Mouse (Mus musculus): ENCODE data around the gene Fam219a. TPM values are rescaled to one million over a fixed set of nuclear protein-coding genes. Genes with fewer than 3 reads are reported as not detected.
A peak's percentile ranks its signal among the peaks of the same experiment; 100 is the strongest.

Fam219a gene
- polyA plus RNA-seq, 1 experiment, result 16.0 TPM

DNA sequence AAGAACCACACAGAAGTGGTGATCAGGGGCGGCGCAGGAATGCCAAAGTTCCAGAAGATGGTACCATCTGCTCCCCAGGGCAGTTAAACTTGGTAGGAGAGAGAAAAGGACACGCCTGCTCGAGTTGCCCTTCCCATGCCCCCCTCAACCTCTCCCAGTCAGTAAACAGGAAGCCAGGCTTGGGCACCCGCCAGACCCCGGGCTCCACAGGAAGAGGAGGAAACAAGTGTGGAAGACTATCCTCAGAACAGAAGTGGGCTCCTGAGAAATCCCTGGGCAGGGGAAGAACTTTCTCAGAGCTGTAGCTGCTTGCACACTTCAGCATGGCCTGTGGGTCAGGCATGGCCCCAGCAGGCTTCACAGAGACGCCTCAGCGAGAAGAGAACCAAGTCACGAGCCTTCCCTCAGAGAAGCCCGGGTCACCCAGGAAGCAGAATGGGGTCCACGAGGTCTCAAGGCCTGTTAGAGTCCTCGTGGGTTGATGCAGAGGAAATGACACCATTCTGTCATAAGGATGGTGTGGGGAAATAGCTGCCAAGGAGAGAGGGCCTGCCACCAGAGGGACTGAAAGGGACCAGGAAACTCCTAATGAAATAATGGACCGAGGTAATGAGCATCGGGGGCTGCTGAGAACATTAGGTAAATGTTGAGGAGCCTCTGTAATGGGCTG lies 14.2 kb downstream of the Fam219a start:
- no peak for TF ChIP-seq POLR2A (IDR thresholded peaks at IDR 0.05; ENCODE audit: low read depth, low read length)
- no peak for TF ChIP-seq CTCF (IDR thresholded peaks at IDR 0.05; ENCODE audit: extremely low read depth, insufficient read length, insufficient replicate concordance, low read depth, low read length)
- H3K27me3 ChIP-seq (ENCODE audit: control insufficient read depth, insufficient read depth, low read length), result no peaks in the 10 kb centered on the region
- H3K27ac ChIP-seq (ENCODE audit: insufficient read depth, low read depth, low read length), result peak overlapping the region; percentile 48; the same call in 1 of the 2 replicates
- WGBS, result 55% methylated on average over 14 of the region's 14 CpGs
- no peaks in the 10 kb centered on the region; the same call in 1 of the 2 replicates for H3K4me1 ChIP-seq (ENCODE audit: control insufficient read depth, insufficient read depth, insufficient read length, low read length)
- H3K4me3 ChIP-seq (ENCODE audit: low read depth, low read length), result no peak overlapping the region
- H3K36me3 ChIP-seq (ENCODE audit: control insufficient read depth, insufficient read depth, low read length), result no peaks in the 10 kb centered on the region

DNA sequence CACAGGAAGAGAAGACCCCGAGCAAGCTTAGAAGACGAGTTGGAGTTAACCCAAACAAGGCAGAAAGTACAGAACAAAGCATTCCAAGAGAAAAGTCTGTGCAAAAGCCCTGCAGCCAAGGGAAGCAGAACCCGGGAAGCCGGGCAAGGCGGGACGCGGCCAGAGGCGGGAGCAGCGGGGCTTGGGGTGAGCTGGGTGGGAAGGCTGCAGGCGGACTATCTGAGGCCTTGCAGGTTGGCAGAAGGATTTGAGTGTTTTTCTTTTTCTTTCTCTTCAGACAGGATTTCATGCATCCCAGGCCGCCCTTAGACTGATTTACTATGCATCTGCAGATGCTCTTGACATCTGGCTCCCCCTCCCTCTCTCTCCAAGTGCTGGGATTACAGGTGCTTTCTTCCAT lies 16.2 kb downstream of the Fam219a start:
- no peak for TF ChIP-seq POLR2A (IDR thresholded peaks at IDR 0.05; ENCODE audit: low read depth, low read length)
- TF ChIP-seq CTCF (IDR thresholded peaks at IDR 0.05; ENCODE audit: extremely low read depth, insufficient read length, insufficient replicate concordance, low read depth, low read length), result no peak
- Histone ChIP-seq H3K36me3 (ENCODE audit: control insufficient read depth, insufficient read depth, low read length) (no peaks in the 10 kb centered on the region), H3K4me1 (ENCODE audit: control insufficient read depth, insufficient read depth, insufficient read length, low read length) (no peaks in the 10 kb centered on the region; the same call in 1 of the 2 replicates), H3K27me3 (ENCODE audit: control insufficient read depth, insufficient read depth, low read length) (no peaks in the 10 kb centered on the region), H3K4me3 (ENCODE audit: low read depth, low read length) (no peak overlapping the region), H3K27ac (ENCODE audit: insufficient read depth, low read depth, low read length) (no peak overlapping the region)
- 83% methylated on average over 11 of the region's 11 CpGs for WGBS

DNA sequence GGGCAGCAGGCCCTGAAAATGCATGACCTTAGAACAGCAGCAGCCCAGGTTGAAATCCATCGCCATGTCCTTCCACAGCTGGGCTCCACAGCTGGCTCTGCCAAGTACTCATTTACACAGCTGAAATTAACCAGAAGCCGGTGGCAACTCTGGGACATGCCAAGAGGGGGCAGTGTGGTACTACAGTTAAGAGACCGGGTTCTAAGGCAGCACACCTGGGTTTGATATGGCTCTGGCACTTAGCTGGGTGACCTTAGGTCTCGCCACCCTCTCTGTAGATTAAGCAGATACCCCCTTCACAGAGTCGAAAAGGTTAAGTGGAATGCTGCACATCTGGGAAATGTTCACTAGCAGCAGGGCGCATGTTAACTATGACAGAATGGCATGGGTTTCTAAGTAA lies 16.8 kb downstream of the Fam219a start:
- 28% methylated on average over 6 of the region's 6 CpGs for WGBS
- H3K4me1 ChIP-seq (ENCODE audit: control insufficient read depth, insufficient read depth, insufficient read length, low read length), result no peaks in the 10 kb centered on the region; the same call in 1 of the 2 replicates
- H3K36me3 ChIP-seq (ENCODE audit: control insufficient read depth, insufficient read depth, low read length), result no peaks in the 10 kb centered on the region
- H3K27ac ChIP-seq (ENCODE audit: insufficient read depth, low read depth, low read length), result no peak overlapping the region
- TF ChIP-seq POLR2A (IDR thresholded peaks at IDR 0.05; ENCODE audit: low read depth, low read length) (no peak), CTCF (IDR thresholded peaks at IDR 0.05; ENCODE audit: extremely low read depth, insufficient read length, insufficient replicate concordance, low read depth, low read length) (peak; percentile 77; the same call in 1 of the 2 replicates)
- no peak overlapping the region for H3K4me3 ChIP-seq (ENCODE audit: low read depth, low read length)
- H3K27me3 ChIP-seq (ENCODE audit: control insufficient read depth, insufficient read depth, low read length), result no peaks in the 10 kb centered on the region

DNA sequence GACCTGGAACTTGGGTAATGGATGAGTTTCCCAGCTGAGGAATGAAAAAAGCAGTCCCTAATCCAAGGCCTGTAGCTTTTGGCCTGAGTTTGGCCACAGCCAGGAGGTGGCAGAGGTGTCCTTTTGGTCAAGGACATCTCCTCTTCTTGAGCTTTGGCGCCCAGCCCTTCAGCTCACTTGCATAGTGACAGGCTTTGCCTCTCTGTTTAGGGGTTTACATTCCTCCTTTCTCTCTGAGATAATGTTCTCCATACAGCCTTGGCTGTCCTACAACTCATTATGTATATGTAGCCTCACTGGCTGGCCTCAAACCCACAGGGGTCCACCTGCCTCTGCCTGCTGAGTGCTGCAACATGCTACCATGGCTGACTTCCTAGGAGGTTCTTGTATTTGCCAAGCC lies 22.3 kb downstream of the Fam219a start:
- H3K36me3 ChIP-seq (ENCODE audit: control insufficient read depth, insufficient read depth, low read length), result no peaks in the 10 kb centered on the region
- no peaks in the 10 kb centered on the region for H3K27me3 ChIP-seq (ENCODE audit: control insufficient read depth, insufficient read depth, low read length)
- H3K27ac ChIP-seq (ENCODE audit: insufficient read depth, low read depth, low read length), result no peak overlapping the region
- WGBS, result 85% methylated on average over 1 of the region's 1 CpGs
- no peaks in the 10 kb centered on the region for H3K4me1 ChIP-seq (ENCODE audit: control insufficient read depth, insufficient read depth, insufficient read length, low read length)
- TF ChIP-seq POLR2A (IDR thresholded peaks at IDR 0.05; ENCODE audit: low read depth, low read length) (no peak), CTCF (IDR thresholded peaks at IDR 0.05; ENCODE audit: extremely low read depth, insufficient read length, insufficient replicate concordance, low read depth, low read length) (no peak)
- no peak overlapping the region for H3K4me3 ChIP-seq (ENCODE audit: low read depth, low read length)

DNA sequence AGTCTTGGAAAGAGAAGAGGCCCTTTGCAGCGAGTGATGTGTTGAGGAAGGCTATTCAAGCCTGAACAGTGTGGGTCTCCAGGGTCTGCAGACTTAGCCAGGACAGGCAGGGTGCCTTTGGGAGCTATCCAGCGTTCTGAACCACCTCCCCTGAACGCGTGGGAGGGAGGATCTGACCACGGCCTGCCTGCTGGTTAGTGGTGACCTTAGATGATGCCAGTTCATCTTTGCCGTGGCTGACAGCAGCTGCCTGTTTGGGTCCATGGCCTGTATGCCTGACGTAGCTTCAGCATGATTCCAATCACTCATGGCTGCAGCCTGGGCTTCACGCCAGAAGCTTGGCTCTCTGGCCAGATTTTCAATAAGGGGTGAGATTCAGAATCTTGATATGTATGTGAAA lies 23.4 kb downstream of the Fam219a start:
- no peak for TF ChIP-seq CTCF (IDR thresholded peaks at IDR 0.05; ENCODE audit: extremely low read depth, insufficient read length, insufficient replicate concordance, low read depth, low read length)
- TF ChIP-seq POLR2A (IDR thresholded peaks at IDR 0.05; ENCODE audit: low read depth, low read length), result no peak
- WGBS, result 18% methylated on average over 8 of the region's 8 CpGs

DNA sequence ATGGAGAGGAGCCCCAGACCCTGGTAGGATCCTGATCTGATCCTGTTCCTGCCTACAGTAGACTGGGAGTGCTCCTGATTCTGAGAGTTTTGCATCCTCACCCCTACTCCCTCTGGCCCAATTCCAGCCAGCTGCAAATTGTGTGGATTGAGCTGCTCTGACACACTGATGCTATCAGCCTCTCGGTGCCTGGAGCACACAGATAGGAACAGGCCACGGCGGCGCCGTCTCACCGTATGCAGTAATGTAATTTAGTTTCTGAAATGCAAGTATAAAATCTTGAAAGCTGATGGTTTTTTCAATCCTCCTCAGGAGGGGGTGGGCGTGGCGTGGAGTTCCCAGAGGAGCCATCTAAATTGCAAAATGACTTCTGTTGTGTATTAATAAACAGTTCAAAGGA lies 27.2 kb downstream of the Fam219a start:
- H3K27me3 ChIP-seq (ENCODE audit: control insufficient read depth, insufficient read depth, low read length), result no peaks in the 10 kb centered on the region
- no peak for TF ChIP-seq CTCF (IDR thresholded peaks at IDR 0.05; ENCODE audit: extremely low read depth, insufficient read length, insufficient replicate concordance, low read depth, low read length)
- no peak for TF ChIP-seq POLR2A (IDR thresholded peaks at IDR 0.05; ENCODE audit: low read depth, low read length)
- WGBS, result 81% methylated on average over 8 of the region's 8 CpGs
- no peak overlapping the region for H3K4me3 ChIP-seq (ENCODE audit: low read depth, low read length)
- H3K36me3 ChIP-seq (ENCODE audit: control insufficient read depth, insufficient read depth, low read length), result no peaks in the 10 kb centered on the region
- no peak overlapping the region for H3K27ac ChIP-seq (ENCODE audit: insufficient read depth, low read depth, low read length)
- H3K4me1 ChIP-seq (ENCODE audit: control insufficient read depth, insufficient read depth, insufficient read length, low read length), result no peaks in the 10 kb centered on the region

More for the DNA sequence above, 23.4 kb downstream of the Fam219a start:
- no peak overlapping the region for H3K4me3 ChIP-seq (ENCODE audit: low read depth, low read length)
- H3K36me3 ChIP-seq (ENCODE audit: control insufficient read depth, insufficient read depth, low read length), result no peaks in the 10 kb centered on the region
- H3K4me1 ChIP-seq (ENCODE audit: control insufficient read depth, insufficient read depth, insufficient read length, low read length), result no peaks in the 10 kb centered on the region
- no peak overlapping the region for H3K27ac ChIP-seq (ENCODE audit: insufficient read depth, low read depth, low read length)
- H3K27me3 ChIP-seq (ENCODE audit: control insufficient read depth, insufficient read depth, low read length), result no peaks in the 10 kb centered on the region

DNA sequence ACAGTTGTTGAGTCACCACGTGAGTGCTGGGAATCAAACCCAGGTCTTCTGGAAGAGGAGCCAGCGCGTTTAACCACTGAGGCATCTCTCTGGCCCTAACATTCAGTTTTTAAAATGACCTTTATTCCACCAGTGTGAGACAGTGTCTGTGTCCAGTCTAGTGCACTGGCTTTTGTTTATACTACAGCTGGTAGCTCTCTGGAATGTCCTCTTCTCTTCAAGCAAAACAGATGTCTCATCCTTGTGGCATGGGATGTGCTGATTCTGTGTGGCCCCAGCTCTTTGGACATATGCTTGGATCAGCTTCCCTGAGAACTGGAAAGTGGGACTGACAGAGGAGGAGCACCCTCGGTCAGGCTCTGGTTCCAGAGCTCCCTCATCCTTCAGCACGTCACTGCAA lies 34.5 kb downstream of the Fam219a start:
- WGBS, result 65% methylated on average over 5 of the region's 5 CpGs
- TF ChIP-seq POLR2A (IDR thresholded peaks at IDR 0.05; ENCODE audit: low read depth, low read length) (no peak), CTCF (IDR thresholded peaks at IDR 0.05; ENCODE audit: extremely low read depth, insufficient read length, insufficient replicate concordance, low read depth, low read length) (no peak)
- Histone ChIP-seq H3K36me3 (ENCODE audit: control insufficient read depth, insufficient read depth, low read length) (no peaks in the 10 kb centered on the region), H3K27ac (ENCODE audit: insufficient read depth, low read depth, low read length) (no peak overlapping the region), H3K4me1 (ENCODE audit: control insufficient read depth, insufficient read depth, insufficient read length, low read length) (no peaks in the 10 kb centered on the region), H3K27me3 (ENCODE audit: control insufficient read depth, insufficient read depth, low read length) (no peaks in the 10 kb centered on the region), H3K4me3 (ENCODE audit: low read depth, low read length) (no peak overlapping the region)
